Mouse (Mus musculus): ENCODE results near the gene Olfr25. TPM values are rescaled to one million over a fixed set of nuclear protein-coding genes. Genes with fewer than 3 reads are reported as not detected.

Gene Olfr25
- not detected for total RNA-seq (2022)

DNA sequence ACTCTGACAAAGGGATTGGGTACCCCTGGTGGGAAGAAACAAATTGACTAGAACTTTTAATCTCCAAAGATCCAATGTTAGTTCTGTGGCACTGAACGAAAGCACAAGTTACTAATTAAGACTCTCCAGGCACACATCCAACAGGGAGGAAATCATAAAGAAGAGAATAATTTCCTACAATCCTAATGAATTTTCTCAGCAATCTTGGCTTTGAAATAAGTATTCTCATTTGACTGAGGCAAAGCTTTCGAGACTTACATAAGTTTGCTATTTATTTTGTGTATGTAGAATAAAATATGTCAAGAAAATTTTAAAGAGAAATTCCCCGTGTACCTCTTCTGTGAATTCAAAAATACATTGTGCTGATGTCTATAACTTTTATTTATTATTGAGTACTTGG is at the start of gene Olfr25:
Gene Olfr25, plus strand, starts transcription at position 301 of the 400 bp plus-strand sequence.
- DNase-seq (ENCODE audit: low spot score in 2 of 2), result no peak

GRCm38 (mm10) chr9:38290807-38291206 is 38.1 kb upstream of the Olfr25 start, which contains the start of gene Olfr896-ps1:
Gene Olfr896-ps1 (plus strand): TSS chr9:38291107.
- no peak for DNase-seq (ENCODE audit: low spot score in 2 of 2)

DNA sequence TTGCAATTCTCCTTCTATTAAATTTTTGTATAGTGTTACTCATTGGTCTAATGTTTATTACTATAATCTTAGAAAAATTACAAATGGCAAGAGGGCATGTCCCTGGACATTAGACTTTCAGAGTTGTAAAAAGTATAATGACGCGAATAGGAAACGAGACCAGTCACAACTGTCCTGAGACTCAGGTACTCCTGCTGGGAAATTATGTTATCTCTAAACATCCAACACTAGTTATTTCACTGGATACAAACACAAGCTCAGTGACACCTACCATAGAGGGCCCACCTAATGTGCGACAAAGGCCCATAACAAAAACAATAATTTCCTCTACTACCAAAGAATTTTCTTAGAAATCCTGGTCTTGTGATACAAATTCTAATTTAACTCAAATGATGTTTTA is 19.3 kb downstream of the Olfr25 start, which contains the start of gene Olfr898:
Gene Olfr898, plus strand, starts transcription at position 301 of the 400 bp plus-strand sequence.
- DNase-seq (ENCODE audit: low spot score in 2 of 2), result no peak

- no peak for DNase-seq (ENCODE audit: low spot score in 2 of 2)
Measured at GRCm38 (mm10) chr9:38366596-38366995, 37.7 kb downstream of the Olfr25 start, which contains the start of gene Olfr250. Gene Olfr250 (plus strand): TSS chr9:38366896.

- no peak for DNase-seq (ENCODE audit: low spot score in 2 of 2)
Measured at GRCm38 (mm10) chr9:38376786-38377185, 47.9 kb downstream of the Olfr25 start, which contains the start of gene Olfr251. Gene Olfr251 (plus strand): TSS chr9:38377086.

Other genes with a start within 250 kb of the Olfr25 start
- not detected for gene Olfr887, start 245.0 kb upstream of the Olfr25 start, total RNA-seq (2022)
- gene Olfr888, start 220.9 kb upstream of the Olfr25 start, total RNA-seq (2022), result not detected
- gene Olfr889, start 213.9 kb upstream of the Olfr25 start, total RNA-seq (2022), result not detected
- gene Olfr890, start 186.5 kb upstream of the Olfr25 start, total RNA-seq (2022), result not detected
- not detected for gene Olfr891, start 148.2 kb upstream of the Olfr25 start, total RNA-seq (2022)
- not detected for gene Olfr893, start 120.7 kb upstream of the Olfr25 start, total RNA-seq (2022)
- gene Olfr894, start 111.0 kb upstream of the Olfr25 start, total RNA-seq (2022), result not detected
- not detected for gene Olfr143, start 76.3 kb upstream of the Olfr25 start, total RNA-seq (2022)
- gene Olfr895, start 61.2 kb upstream of the Olfr25 start, total RNA-seq (2022), result not detected
- gene Olfr896-ps1, start 38.0 kb upstream of the Olfr25 start, total RNA-seq (2022), result not detected
- gene Olfr898, start 19.4 kb downstream of the Olfr25 start, total RNA-seq (2022), result not detected
- not detected for gene Olfr250, start 37.8 kb downstream of the Olfr25 start, total RNA-seq (2022)
- gene Olfr251, start 48.0 kb downstream of the Olfr25 start, total RNA-seq (2022), result not detected
- not detected for gene Olfr147, start 72.6 kb downstream of the Olfr25 start, total RNA-seq (2022)
- not detected for gene Olfr901, start 100.4 kb downstream of the Olfr25 start, total RNA-seq (2022)
- gene Olfr902, start 118.6 kb downstream of the Olfr25 start, total RNA-seq (2022), result not detected
- not detected for gene Olfr904, start 134.1 kb downstream of the Olfr25 start, total RNA-seq (2022)
- gene Olfr905, start 142.0 kb downstream of the Olfr25 start, total RNA-seq (2022), result not detected
- gene Olfr906, start 158.0 kb downstream of the Olfr25 start, total RNA-seq (2022), result not detected
- gene Olfr907, start 166.7 kb downstream of the Olfr25 start, total RNA-seq (2022), result not detected
- not detected for gene Olfr911-ps1, start 192.5 kb downstream of the Olfr25 start, total RNA-seq (2022)
- gene Olfr910, start 208.8 kb downstream of the Olfr25 start, total RNA-seq (2022), result not detected

All from gastrocnemius, adult 8-10 months (tissue).